Mouse (Mus musculus) stomach, embryonic 14.5 days (tissue): ENCODE measurements around the gene Rusc2. TPM values are rescaled to one million over a fixed set of nuclear protein-coding genes. Genes with fewer than 3 reads are reported as not detected.

Experiments
- ATAC-seq: fragments of 200-750 bp; cut with Nextera tagmentation; 2 replicates; pipeline ENCODE4 v1.8.0; 2017; ENCODE audit warnings: low read depth, moderate TSS enrichment; ENCODE audit not compliant: insufficient number of reproducible peaks, insufficient read depth, low FRiP score
- H3K27ac ChIP-seq: fragments of 300-500 bp; sonication (generic); 2 replicates; pipeline ENCODE4 v1.5.1; 2014; ENCODE audit warnings: mild to moderate bottlenecking, low read length, moderate library complexity, mixed read lengths
- H3K27me3 ChIP-seq: fragments of 300-500 bp; sonication (generic); 2 replicates; pipeline ENCODE4 v1.6.1; 2014; ENCODE audit warnings: low read length, control low read depth, mixed read lengths; ENCODE audit not compliant: control insufficient read depth, insufficient read depth
- H3K36me3 ChIP-seq: fragments of 300-500 bp; sonication (generic); 2 replicates; pipeline ENCODE4 v1.6.1; 2014; ENCODE audit warnings: mild to moderate bottlenecking, control low read depth, low read length, moderate library complexity, mixed read lengths; ENCODE audit not compliant: control insufficient read depth, insufficient read depth
- H3K4me1 ChIP-seq: fragments of 300-500 bp; sonication (generic); 2 replicates; pipeline ENCODE4 v1.6.1; 2014; ENCODE audit warnings: low read length, control low read depth, mixed read lengths; ENCODE audit not compliant: control insufficient read depth, insufficient read depth
- H3K4me2 ChIP-seq: fragments of 300-500 bp; sonication (generic); replicated peaks from 2 replicates; pipeline ENCODE4 v1.6.1; 2014; ENCODE audit warnings: low read depth, low read length, control low read depth
- H3K4me3 ChIP-seq: fragments of 300-500 bp; sonication (generic); 2 replicates; pipeline ENCODE4 v1.5.1; 2014; ENCODE audit warnings: low read depth, low read length, control low read depth
- H3K9ac ChIP-seq: fragments of 300-500 bp; sonication (generic); replicated peaks from 2 replicates; pipeline ENCODE4 v1.6.1; 2014; ENCODE audit warnings: low read depth, mild to moderate bottlenecking, control low read depth, low read length, moderate library complexity, mixed read lengths
- H3K9me3 ChIP-seq: fragments of 300-500 bp; sonication (generic); 2 replicates; pipeline ENCODE4 v1.6.1; 2016; ENCODE audit warnings: low read depth, low read length, control low read depth; ENCODE audit not compliant: control insufficient read depth
- WGBS: fragments of 180-500 bp; shearing (Covaris S2); extraction: QIAGEN DNeasy Blood & Tissue Kit; methylation state at CpG from one replicate; pipeline ENCODE4 v1.1.7; 2014; 5-methylcytosine and 5-hydroxymethylcytosine counted together
- polyA plus RNA-seq: library from polyadenylated mRNA; unstranded; fragments of >200 nt; fragmentation: Nextera tagmentation; extraction: Ambion mirVana; gene quantifications from 2 replicates; pipeline ENCODE4 v1.2.1, GENCODE M21; 2014

Gene Rusc2
- polyA plus RNA-seq, 1 experiment from 2014 or later, result 12.4 TPM

GRCm38 (mm10) chr4:43391521-43392050 is 9.8 kb downstream of the Rusc2 start:
- Histone ChIP-seq H3K27ac (no peak overlapping the region), H3K4me2 (no peak overlapping the region), H3K4me3 (no peak overlapping the region), H3K9me3 (no peaks in the 10 kb centered on the region), H3K9ac (no peak overlapping the region), H3K36me3 (no peaks in the 10 kb centered on the region), H3K27me3 (no peaks in the 10 kb centered on the region), H3K4me1 (peaks cover 14% of the 10 kb centered on the region)
- WGBS, result 77% methylated on average over 3 of the region's 3 CpGs
- no peak for ATAC-seq

DNA sequence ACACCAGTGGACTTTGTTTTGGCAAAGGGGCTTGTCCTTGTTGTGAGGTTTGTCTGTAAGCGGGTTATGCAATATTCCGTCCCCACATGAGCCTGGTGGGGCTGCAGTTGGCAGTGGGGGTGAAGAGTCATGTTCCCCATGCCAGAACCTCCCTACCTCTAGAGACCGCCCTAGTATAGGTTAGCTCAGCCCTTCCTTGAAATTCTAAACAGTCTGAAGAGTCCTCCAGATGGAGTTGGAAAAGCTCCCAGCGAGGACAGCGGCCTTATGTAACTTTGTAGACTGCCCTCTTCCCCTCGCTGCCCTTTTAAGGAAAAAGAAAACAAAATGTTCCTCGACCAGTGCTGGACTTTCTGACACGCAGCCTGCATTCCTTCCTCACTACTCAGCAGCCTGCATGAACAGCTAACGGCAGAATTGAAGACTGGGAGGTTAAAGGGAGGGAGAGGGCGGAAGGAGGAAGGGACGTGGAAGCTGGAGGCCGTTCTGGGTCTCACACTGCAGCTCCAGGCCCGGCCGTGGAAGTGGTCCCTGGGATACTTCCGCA is 12.6 kb downstream of the Rusc2 start:
- Histone ChIP-seq H3K27ac (peak overlapping the region; percentile 91), H3K9me3 (no peaks in the 10 kb centered on the region), H3K9ac (no peak overlapping the region), H3K27me3 (no peaks in the 10 kb centered on the region), H3K4me2 (peak overlapping the region; percentile 13), H3K36me3 (no peaks in the 10 kb centered on the region), H3K4me1 (peaks cover 24% of the 10 kb centered on the region), H3K4me3 (no peak overlapping the region)
- ATAC-seq, result peak; percentile 76
- WGBS, result 21% methylated on average over 15 of the region's 15 CpGs

DNA sequence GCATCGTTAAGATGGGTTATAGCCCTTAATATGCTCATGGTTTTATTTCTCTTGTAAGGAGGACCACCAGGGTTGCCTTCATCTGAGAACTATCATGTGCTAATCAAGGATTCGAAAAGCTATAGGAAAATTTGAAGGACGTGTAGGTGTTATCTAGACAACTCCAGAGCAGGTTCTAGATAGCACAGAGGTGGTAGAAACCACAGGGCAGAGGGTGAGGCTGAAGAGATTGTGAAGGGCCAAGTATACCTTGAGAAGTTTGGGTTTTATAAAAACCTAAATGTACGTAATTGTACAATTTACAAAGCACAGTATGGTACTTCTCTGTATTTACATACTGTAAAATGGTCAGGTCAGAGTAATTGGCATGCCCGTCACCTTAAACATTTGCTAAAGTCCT is 13.4 kb downstream of the Rusc2 start:
- Histone ChIP-seq H3K9ac (no peak overlapping the region), H3K9me3 (no peaks in the 10 kb centered on the region), H3K4me3 (no peak overlapping the region), H3K27ac (peak overlapping the region; percentile 91), H3K27me3 (no peaks in the 10 kb centered on the region), H3K36me3 (no peaks in the 10 kb centered on the region), H3K4me1 (peaks cover 32% of the 10 kb centered on the region), H3K4me2 (no peak overlapping the region)
- 83% methylated on average over 5 of the region's 5 CpGs for whole genome bisulfite sequencing
- no peak for ATAC-seq

GRCm38 (mm10) chr4:43395836-43396235 is 14.1 kb downstream of the Rusc2 start:
- no peaks in the 10 kb centered on the region for H3K27me3 ChIP-seq
- no peaks in the 10 kb centered on the region for H3K9me3 ChIP-seq
- peaks cover 37% of the 10 kb centered on the region for H3K4me1 ChIP-seq
- H3K36me3 ChIP-seq, result no peaks in the 10 kb centered on the region
- H3K4me2 ChIP-seq, result no peak overlapping the region
- no peak overlapping the region for H3K9ac ChIP-seq
- no peak for ATAC-seq
- no peak overlapping the region for H3K27ac ChIP-seq
- 74% methylated on average over 9 of the region's 9 CpGs for WGBS
- no peak overlapping the region for H3K4me3 ChIP-seq

GRCm38 (mm10) chr4:43396381-43396780 is 14.6 kb downstream of the Rusc2 start:
- H3K27me3 ChIP-seq, result no peaks in the 10 kb centered on the region
- no peak overlapping the region for H3K9ac ChIP-seq
- no peak overlapping the region for H3K27ac ChIP-seq
- no peaks in the 10 kb centered on the region for H3K36me3 ChIP-seq
- peaks cover 43% of the 10 kb centered on the region for H3K4me1 ChIP-seq
- no peak for ATAC-seq
- no peak overlapping the region for H3K4me3 ChIP-seq
- 76% methylated on average over 5 of the region's 5 CpGs for WGBS
- no peak overlapping the region for H3K4me2 ChIP-seq
- H3K9me3 ChIP-seq, result no peaks in the 10 kb centered on the region

DNA sequence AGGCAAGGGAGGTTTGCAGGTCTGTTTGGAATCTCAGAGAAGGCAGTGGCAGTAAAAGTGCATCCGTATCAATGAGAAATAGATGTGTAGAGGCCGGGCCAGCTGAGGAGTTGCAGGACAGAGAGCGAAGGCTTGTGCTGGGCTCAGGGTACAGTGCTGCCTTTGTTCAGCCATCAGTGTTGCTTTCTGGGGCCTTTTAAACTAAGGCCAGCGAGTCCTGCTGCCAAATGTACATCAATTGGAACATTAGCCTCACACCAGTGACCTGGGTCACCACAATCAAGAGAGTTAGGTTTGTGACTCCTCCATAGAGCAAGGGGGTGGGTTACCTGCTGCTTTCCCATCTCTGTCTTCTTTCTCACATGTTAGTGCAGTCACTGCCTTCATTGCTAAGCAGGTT is 16.2 kb downstream of the Rusc2 start:
- ATAC-seq, result no peak
- Histone ChIP-seq H3K4me2 (no peak overlapping the region), H3K27me3 (no peaks in the 10 kb centered on the region), H3K4me1 (peaks cover 56% of the 10 kb centered on the region), H3K9ac (no peak overlapping the region), H3K4me3 (no peak overlapping the region), H3K9me3 (no peaks in the 10 kb centered on the region), H3K36me3 (no peaks in the 10 kb centered on the region), H3K27ac (no peak overlapping the region)
- WGBS, result 65% methylated on average over 4 of the region's 4 CpGs

DNA sequence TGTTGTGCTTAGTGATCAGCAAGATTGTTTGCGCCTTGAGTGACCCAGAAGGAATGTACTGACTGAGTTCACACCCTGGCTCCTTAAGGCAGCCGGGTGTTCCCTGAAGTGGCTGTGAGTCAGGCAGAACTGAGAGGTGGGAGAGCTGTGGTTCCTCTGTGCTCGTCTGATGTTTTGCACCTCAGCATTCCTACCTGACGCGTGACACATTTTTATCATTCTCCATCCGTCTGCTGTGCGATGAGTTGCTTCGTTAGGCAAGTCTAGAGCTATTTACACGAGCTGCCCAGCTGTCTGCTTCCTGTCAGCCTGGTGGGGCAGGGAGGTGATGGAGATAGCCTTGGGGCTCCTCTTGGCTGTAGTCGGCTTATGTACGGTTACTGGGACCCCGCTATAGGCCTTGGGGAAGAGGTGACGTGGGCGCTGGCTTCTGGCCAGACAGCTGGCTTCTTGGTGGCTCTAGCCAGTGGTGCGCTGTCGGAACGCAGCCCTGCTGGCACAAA is 17.1 kb downstream of the Rusc2 start:
- H3K27ac ChIP-seq, result peak overlapping the region; percentile 44; the same call in 1 of the 2 replicates
- no peaks in the 10 kb centered on the region for H3K27me3 ChIP-seq
- 32% methylated on average over 17 of the region's 17 CpGs for WGBS
- H3K9me3 ChIP-seq, result no peaks in the 10 kb centered on the region
- ATAC-seq, result no peak
- no peak overlapping the region; the same call in 1 of the 2 replicates for H3K4me2 ChIP-seq
- no peak overlapping the region for H3K4me3 ChIP-seq
- H3K36me3 ChIP-seq, result no peaks in the 10 kb centered on the region
- no peak overlapping the region for H3K9ac ChIP-seq
- H3K4me1 ChIP-seq, result peaks cover 54% of the 10 kb centered on the region

- H3K36me3 ChIP-seq, result no peaks in the 10 kb centered on the region
- 0 out of 2 replicates have a peak, but pooled peaks have one; percentile 26 for ATAC-seq
- H3K27ac ChIP-seq, result peak overlapping the region; percentile 44; the same call in 1 of the 2 replicates
- no peak overlapping the region for H3K4me3 ChIP-seq
- no peak overlapping the region; the same call in 1 of the 2 replicates for H3K4me2 ChIP-seq
- peaks cover 47% of the 10 kb centered on the region for H3K4me1 ChIP-seq
- WGBS, result 71% methylated on average over 31 of the region's 31 CpGs
- H3K9ac ChIP-seq, result no peak overlapping the region
- H3K27me3 ChIP-seq, result no peaks in the 10 kb centered on the region
- H3K9me3 ChIP-seq, result no peaks in the 10 kb centered on the region
Measured at GRCm38 (mm10) chr4:43399391-43400131, 17.8 kb downstream of the Rusc2 start.
